Mouse (Mus musculus): Measurements from ENCODE around the gene Pdzrn4.

- no peak for TF ChIP-seq CTCF (IDR thresholded peaks at IDR 0.05; ENCODE audit: low read depth, low read length)
- TF ChIP-seq EP300 (IDR thresholded peaks at IDR 0.05; ENCODE audit: insufficient read depth, low read depth, low read length) = no peak
- no peak for TF ChIP-seq POLR2A (IDR thresholded peaks at IDR 0.05; ENCODE audit: insufficient read depth, low read length)
Measured at GRCm38 (mm10) chr15:92788036-92788435, 391.4 kb downstream of the Pdzrn4 start.
